Mouse (Mus musculus) E14TG2a.4 (cell line): ENCODE measurements at regions not wholly inside any gene's neighbourhood (a gene's known extent, or its start where the extent isn't known, plus 50 kb on each side); places are given as distances from the start of the nearest gene placed in this dataset.
"Not testable (repeated sequence)": the region's sequence is repeated elsewhere in the genome, so short reads cannot be mapped to it uniquely, and the experiment has no call there.

Experiments used
- H3K27me3 ChIP-seq: 2 replicates; pipeline ENCODE4 v1.6.1; 2014; ENCODE audit warnings: low read length, control low read depth; ENCODE audit not compliant: insufficient read depth
- H3K36me3 ChIP-seq: 2 replicates; pipeline ENCODE4 v1.6.1; 2014; ENCODE audit warnings: low read length, control low read depth; ENCODE audit not compliant: insufficient read depth
- H3K4me1 ChIP-seq: replicated peaks from 2 replicates; pipeline ENCODE4 v1.6.1; 2014; ENCODE audit warnings: low read depth, low read length, control low read depth
- H3K4me3 ChIP-seq: replicated peaks from 2 replicates; pipeline ENCODE4 v1.5.1; 2014; ENCODE audit warnings: mild to moderate bottlenecking, low read length
- H3K9me3 ChIP-seq: 2 replicates; pipeline ENCODE4 v1.6.1; 2014; ENCODE audit warnings: low read length, control low read depth
- NANOG ChIP-seq: IDR thresholded peaks from 2 replicates; pipeline ENCODE4 v1.6.1; 2014; ENCODE audit warnings: borderline replicate concordance, low read length, mixed read lengths

DNA sequence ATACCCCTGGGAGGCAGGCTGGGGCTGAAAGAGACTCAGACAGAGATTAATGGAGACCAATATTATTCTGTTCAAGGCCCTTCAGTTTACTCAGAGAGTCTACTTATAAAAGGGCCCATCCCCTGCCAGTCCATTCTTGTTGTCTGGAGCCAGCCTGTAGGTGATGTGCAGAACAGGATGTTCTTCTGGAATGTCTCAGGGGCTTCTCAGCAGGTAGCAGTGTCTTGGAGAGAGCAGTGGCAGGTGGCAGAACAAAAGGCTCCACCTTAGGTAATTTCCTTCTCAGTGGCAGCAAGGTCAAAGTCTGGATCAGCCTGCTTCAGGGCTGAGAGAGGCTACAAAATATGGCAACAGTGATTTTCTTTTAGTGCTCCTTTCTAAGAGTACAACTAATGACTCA lies 370.9 kb downstream of the Fam47c start:
- TF ChIP-seq NANOG = peak; percentile 50; the same call in 1 of the 2 replicates
- H3K4me3 ChIP-seq, H3K9me3 ChIP-seq, H3K36me3 ChIP-seq, H3K4me1 ChIP-seq, H3K27me3 ChIP-seq: not testable (repeated sequence)
